Mouse (Mus musculus) spleen, embryonic (tissue): ENCODE measurements around the gene Nlgn3.
"Not testable (repeated sequence)": the region's sequence is repeated elsewhere in the genome, so short reads cannot be mapped to it uniquely, and the experiment has no call there.

Source experiments
- CTCF ChIA-PET: fragments of 350-600 bp; sonication (Branson Sonifier 250); formaldehyde crosslinking; loops from one replicate; lab custom pipeline; 2022; lab: Charles Lee

Nlgn3 gene

GRCm38 (mm10) chrX:101299473-101300426, 782 bp downstream of the Nlgn3 start:
- CTCF ChIA-PET: no interaction called here

- CTCF ChIA-PET: no interaction called here
Observed at GRCm38 (mm10) chrX:101300427-101301030, 1.6 kb downstream of the Nlgn3 start.

- CTCF ChIA-PET: no interaction called here
Observed at GRCm38 (mm10) chrX:101301654-101302053, 2.7 kb downstream of the Nlgn3 start.

- CTCF ChIA-PET: no interaction called here
Observed at GRCm38 (mm10) chrX:101304646-101305045, 5.7 kb downstream of the Nlgn3 start.

- CTCF ChIA-PET: no interaction called here
Observed at GRCm38 (mm10) chrX:101309299-101309698, 10.3 kb downstream of the Nlgn3 start.

- CTCF ChIA-PET: no interaction called here
Observed at GRCm38 (mm10) chrX:101313625-101314359, 14.8 kb downstream of the Nlgn3 start.

GRCm38 (mm10) chrX:101319775-101320174, 20.8 kb downstream of the Nlgn3 start:
- CTCF ChIA-PET: no interaction called here

GRCm38 (mm10) chrX:101325989-101326899, 27.3 kb downstream of the Nlgn3 start:
- CTCF ChIA-PET: interaction anchor here (1.3 kb wide), 1 partner anchor 194 kb away, joined by 4 read pairs; no protein-coding TSS in a partner anchor

GRCm38 (mm10) chrX:101329372-101330028, 30.5 kb downstream of the Nlgn3 start:
- CTCF ChIA-PET: interaction anchor here (0.7 kb wide), 3 partner anchors 54 to 598 kb away, joined by 3 to 5 read pairs (median 4); no protein-coding TSS in a partner anchor

- CTCF ChIA-PET: interaction anchor here (0.6 kb wide), 1 partner anchor 260 kb away, joined by 3 read pairs; no protein-coding TSS in a partner anchor
Observed at GRCm38 (mm10) chrX:101332031-101332374, 33.0 kb downstream of the Nlgn3 start.

- CTCF ChIA-PET: interaction anchor here (0.6 kb wide), 3 partner anchors 75 to 261 kb away, joined by 3 to 6 read pairs (median 3); no protein-coding TSS in a partner anchor
Observed at GRCm38 (mm10) chrX:101332375-101333211, 33.6 kb downstream of the Nlgn3 start.

GRCm38 (mm10) chrX:101334606-101335005, 35.6 kb downstream of the Nlgn3 start:
- CTCF ChIA-PET: no interaction called here

- CTCF ChIA-PET: no interaction called here
Observed at GRCm38 (mm10) chrX:101338666-101339065, 39.7 kb downstream of the Nlgn3 start.

- CTCF ChIA-PET: interaction anchor here (0.8 kb wide), 1 partner anchor 25 kb away, joined by 4 read pairs; no protein-coding TSS in a partner anchor
Observed at GRCm38 (mm10) chrX:101342837-101343236, 43.9 kb downstream of the Nlgn3 start.

GRCm38 (mm10) chrX:101345456-101345855, 46.5 kb downstream of the Nlgn3 start:
- CTCF ChIA-PET: no interaction called here

GRCm38 (mm10) chrX:101346475-101346874, 47.5 kb downstream of the Nlgn3 start:
- CTCF ChIA-PET: no interaction called here

- CTCF ChIA-PET: no interaction called here
Observed at GRCm38 (mm10) chrX:101351188-101351587, 52.2 kb downstream of the Nlgn3 start.

GRCm38 (mm10) chrX:101358902-101359301, 59.9 kb downstream of the Nlgn3 start:
- CTCF ChIA-PET: not testable (repeated sequence)

- CTCF ChIA-PET: no interaction called here
Observed at GRCm38 (mm10) chrX:101369001-101369400, 70.0 kb downstream of the Nlgn3 start.
